Mouse (Mus musculus): Measurements from ENCODE around the gene Hist1h2af. TPM values are rescaled to one million over a fixed set of nuclear protein-coding genes. Genes with fewer than 3 reads are reported as not detected.

Hist1h2af gene
- total RNA-seq, 2 experiments from 2014 or later, result 3.0 TPM; not detected in 1

DNA sequence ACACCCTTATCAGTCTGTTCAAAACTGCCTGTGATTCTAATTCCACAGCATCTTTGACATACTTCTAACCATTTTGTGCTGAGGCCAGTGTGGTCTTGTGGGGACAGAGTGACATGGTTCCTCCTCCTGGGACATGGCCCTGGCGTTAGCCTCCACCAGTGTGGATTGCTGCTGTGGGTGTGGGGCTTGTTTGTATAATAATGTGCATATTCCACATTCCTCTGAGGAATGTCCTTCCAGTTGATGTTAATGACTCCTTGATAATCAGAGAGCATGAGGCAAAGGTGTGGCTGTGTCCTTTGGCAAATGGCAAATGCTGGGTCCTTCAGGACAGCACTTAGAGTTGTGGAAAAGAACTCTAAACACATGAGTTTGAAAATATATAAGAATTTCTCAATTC is 20.2 kb upstream of the Hist1h2af start:
- no peak for DNase-seq (ENCODE audit: low spot score in 2 of 2)

DNA sequence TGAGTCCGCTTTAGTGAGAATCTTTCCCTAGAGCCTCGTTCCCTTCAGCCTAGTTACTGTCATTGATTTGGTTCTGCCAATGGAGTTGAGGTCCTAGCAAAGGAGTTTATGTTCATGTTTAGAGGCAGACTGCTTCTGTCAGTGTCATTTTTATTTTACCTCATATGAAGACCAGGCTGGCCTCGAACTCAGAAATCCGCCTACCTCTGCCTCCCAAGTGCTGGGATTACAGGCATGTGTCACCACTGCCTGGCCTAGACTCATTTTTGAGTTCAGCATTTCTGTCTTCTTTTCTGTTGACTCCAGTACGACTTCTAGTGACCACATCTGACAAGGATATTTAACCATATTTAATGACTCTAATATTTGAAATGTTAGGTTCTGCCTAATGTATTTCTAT is 18.4 kb upstream of the Hist1h2af start:
- DNase-seq (ENCODE audit: low spot score in 2 of 2), result no peak

DNA sequence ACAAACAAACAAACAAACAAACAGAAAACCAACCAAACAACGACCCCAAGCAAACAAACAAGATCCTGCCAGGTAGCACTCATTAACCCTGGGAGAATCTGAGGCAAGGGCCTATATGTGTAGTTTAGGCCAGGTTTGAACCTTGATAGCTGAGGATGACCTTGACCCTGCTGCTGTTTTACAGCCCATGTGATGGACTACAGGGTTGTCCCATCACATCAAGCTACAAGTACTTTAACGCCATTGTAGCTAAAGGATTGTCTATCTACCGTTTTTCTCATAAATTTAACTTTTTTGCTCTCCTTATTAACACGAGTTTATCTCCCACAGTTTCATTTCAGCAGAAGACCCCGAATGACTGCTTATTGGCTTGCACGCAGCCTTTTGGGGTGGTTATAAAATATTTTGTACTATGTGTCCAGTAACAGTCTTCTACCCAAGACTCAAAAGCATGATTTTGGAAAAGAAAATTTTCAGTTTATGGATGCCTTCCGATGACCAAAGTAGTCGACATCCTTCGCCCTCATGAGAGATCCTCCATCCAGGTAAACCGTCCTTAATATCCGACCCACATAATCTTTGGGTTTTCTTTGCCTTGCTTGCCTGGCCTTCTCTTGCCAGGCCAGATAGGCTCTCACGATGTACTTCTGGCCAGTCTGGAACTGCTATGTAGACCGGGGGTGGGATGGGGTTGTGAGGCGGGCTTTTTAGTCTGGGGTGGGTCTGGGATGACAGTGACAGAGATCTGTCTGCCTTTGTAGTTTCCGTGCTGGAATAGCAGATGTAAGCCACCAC is 17.7 kb upstream of the Hist1h2af start:
- no peak for DNase-seq (ENCODE audit: low spot score in 2 of 2)

DNA sequence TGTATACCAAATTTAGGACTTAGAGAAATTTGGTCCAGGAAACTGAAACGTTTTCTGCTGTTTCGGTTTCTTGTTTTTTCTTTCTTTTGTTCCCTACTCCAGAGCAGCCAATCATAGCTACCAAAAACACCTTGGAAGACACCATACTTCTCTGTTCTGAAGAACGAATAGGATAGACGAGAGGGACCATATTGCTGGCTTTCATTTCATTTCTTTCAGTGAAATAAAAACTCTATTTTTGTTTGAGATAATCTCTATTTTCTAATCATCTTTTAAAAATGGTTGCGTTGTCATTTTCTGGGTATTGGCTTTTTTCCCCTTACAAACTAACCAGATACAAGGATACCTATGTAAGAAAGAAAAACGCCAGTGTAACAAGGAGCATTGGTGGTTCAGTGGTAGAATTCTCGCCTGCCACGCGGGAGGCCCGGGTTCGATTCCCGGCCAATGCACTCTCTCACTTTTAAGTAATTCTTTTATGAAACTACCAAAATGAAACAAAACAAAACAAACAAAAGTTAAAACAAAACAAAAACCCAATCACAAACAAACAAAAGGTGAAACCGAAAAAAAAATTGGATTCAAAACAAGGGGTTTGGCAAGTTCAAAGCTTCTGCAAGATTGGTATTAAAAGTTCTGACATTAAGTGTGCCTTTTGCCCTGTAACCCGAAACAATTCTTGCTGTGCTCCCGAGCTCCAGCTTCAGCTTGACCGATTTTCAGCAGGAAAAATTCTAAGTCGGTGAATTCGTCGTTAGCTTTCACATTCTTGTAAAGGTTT is 16.7 kb upstream of the Hist1h2af start:
- DNase-seq (ENCODE audit: low spot score in 2 of 2), result peak; percentile 49 to 89

DNA sequence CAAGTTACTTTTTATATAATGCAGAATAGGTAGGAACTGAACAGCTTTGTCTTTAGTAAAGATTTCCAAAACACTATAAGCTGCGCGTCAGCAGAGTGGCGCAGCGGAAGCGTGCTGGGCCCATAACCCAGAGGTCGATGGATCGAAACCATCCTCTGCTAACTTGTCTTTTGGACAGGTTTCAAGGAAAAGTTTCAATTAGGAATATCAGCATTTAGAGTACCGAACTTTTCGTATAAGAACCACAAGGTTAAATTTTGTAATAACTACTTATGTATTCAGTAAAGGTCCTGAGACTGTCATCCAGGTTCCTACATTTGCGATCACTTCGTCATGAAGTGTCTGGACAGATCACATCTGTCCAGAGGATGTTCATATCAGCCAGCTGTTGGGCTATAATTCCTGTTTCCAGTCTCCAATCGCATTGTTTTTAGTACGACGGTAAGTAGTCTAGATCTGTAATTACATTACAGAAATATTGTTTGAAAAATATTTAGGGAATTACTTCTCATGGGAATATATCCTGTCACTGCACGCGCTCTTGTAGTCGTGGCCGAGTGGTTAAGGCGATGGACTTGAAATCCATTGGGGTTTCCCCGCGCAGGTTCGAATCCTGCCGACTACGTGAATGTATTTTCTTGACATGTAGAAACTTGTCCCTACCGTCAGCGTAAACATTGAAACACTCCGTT is 16.0 kb upstream of the Hist1h2af start:
- DNase-seq (ENCODE audit: low spot score in 2 of 2), result peak; percentile 88 to 95

DNA sequence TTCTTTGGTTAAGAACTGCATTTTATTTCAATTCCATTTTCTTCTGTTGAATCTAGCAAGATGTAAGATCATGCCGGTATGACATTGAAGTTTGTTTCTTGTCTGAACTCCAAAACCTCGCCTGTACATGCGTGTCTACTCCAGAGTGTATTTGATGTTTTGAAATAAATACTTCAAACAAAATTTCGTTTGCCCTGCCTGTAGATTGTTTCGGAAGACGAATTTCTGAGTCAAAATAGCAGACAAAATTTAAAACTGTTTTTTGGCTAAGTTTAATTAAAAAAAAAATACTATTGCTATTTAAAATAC is 15.5 kb upstream of the Hist1h2af start:
- DNase-seq (ENCODE audit: low spot score in 2 of 2), result no peak

DNA sequence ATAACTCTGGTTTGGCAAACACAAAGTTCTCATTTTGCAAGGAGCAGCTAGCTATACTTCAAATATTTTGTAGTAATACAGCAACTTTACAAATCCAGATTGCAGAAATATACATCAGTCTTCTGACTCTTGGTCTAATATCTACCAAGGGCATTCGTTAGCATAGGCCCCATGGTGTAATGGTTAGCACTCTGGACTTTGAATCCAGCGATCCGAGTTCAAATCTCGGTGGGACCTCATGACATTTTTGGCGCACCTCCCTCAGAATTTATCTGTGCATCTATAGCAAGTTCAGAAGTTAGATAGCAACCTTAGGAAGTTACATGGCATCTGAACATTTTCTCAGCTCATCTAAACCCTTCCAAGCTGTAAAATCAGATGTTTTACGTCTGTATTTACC is 14.8 kb upstream of the Hist1h2af start:
- DNase-seq (ENCODE audit: low spot score in 2 of 2), result peak; percentile 72 to 95

DNA sequence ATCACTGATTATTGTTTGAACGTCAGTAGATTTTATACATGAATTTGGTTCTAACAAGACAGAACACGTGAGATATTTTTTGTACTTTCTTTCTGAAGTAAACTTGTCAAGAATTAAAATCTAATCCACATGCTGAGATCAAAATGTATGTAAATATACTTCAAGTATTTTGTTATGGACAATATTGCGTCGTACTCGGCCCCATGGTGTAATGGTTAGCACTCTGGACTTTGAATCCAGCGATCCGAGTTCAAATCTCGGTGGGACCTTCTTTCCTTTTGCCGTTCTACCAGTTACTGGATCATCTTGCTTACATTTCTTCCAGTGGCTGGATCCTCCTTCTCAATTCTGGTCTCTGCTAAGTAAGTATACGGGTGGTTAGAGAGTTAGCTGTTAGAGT is 14.3 kb upstream of the Hist1h2af start:
- DNase-seq (ENCODE audit: low spot score in 2 of 2), result peak; percentile 69 to 92

DNA sequence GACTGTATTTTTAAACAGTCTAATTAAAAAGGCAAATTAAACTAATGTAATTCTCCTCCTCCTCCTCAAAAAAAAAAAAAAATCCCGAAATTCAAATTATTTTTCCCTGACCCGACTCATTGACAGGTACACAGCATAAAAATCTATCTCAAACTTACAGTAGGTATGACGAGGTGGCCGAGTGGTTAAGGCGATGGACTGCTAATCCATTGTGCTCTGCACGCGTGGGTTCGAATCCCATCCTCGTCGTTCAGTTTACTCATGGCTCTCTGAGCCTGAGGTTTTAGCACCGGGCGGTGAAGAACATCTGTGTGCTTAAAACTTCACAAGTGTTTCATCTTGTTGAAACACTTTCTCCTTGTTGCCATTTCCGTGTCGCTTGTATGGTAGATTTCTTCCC is 12.0 kb upstream of the Hist1h2af start:
- peak; percentile 51 to 88 for DNase-seq (ENCODE audit: low spot score in 2 of 2)

DNA sequence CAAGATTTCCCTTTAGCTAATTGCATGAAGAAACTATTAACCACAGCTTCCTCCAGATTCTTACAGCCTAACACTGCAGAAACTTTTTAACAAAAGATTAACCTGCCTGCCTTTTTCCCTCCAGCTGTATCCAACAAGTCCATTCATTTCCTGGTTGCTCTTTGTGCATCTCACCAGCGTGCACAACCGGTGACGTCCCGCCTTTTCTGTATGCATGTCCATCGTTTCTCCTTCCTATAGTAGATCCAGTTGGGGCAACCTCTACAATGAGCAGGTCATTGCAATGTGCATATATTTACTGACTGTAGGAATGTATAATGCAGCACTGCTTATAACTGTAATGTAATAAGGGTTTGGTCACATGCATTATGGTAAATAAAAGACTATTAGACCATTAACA is 9.7 kb upstream of the Hist1h2af start:
- no peak for DNase-seq (ENCODE audit: low spot score in 2 of 2)

DNA sequence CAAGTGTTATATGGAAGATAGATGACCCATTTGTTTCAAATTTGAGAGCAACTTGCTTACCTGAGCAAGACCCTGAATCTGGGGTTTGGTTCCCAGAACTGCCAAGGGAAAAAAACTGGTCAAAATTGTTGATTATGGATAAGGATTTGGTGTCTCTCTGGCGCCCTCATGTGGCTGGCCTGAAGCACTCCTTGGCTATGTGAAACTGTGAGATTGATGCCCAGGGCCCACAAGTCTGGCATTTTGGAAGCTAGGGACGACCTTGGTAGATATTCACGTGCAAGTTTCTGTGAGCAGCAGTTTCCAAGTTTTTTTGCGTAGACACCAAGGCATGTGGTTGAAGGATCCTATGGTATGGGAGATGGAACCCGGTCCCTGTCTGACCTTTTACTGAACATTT is 9.1 kb upstream of the Hist1h2af start:
- DNase-seq (ENCODE audit: low spot score in 2 of 2), result peak; percentile 66 to 78

DNA sequence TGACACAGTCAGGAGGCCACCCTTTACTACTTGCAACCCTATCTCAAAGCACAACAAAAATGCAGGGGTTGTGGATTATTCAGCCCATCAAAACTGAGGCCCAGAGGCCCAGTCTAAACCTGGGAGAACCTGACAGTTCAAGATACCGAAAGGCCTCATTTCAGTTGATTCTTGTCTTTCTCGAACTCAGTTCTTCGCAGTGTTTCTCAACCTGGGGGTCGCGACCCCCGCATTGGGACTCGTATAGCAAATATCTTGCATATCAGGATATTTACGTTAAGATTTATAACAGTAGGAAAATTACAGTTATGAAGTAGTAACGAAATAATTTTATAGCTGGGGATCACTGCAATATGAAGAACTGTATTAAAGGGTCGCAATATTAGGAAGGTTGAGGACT is 7.8 kb upstream of the Hist1h2af start:
- no peak for DNase-seq (ENCODE audit: low spot score in 2 of 2)

DNA sequence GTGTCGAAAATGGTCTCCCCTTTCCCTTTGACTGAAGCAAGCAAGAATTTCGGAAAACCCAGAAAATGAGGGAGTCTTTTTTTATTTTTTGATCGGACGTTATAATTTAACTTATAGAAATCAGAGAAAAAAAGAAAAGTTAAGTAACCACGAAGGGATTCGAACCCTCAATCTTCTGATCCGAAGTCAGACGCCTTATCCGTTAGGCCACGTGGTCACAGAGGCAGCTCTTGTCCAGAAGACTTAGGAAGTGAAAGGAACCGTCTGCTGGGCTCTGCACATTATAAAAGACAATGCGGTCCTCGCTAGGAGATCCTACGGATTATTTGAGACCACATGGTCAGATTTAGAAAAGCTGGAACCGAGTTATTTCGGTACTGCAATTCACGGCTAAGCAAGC is 7.4 kb upstream of the Hist1h2af start:
- peak; percentile 87 to 97 for DNase-seq (ENCODE audit: low spot score in 2 of 2)

DNA sequence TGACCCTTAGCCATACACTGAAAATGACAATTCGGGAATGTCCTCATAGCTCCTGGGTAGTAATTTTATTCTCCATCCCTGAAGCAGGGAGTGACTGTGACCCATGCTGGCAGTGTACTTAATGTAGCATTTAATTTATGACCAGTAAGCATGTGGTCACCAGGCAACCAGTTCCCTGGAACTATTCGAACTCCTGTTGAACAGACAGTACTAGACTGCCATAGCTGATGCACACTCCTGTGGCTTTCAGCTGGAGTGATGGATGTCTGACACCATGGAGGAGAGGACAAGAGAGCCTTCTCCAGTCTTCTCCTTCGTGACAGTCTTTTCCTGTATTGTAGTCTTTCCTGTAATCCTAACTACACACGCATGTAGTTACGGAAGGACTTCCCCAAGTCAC is 4.7 kb upstream of the Hist1h2af start:
- no peak for DNase-seq (ENCODE audit: low spot score in 2 of 2)

DNA sequence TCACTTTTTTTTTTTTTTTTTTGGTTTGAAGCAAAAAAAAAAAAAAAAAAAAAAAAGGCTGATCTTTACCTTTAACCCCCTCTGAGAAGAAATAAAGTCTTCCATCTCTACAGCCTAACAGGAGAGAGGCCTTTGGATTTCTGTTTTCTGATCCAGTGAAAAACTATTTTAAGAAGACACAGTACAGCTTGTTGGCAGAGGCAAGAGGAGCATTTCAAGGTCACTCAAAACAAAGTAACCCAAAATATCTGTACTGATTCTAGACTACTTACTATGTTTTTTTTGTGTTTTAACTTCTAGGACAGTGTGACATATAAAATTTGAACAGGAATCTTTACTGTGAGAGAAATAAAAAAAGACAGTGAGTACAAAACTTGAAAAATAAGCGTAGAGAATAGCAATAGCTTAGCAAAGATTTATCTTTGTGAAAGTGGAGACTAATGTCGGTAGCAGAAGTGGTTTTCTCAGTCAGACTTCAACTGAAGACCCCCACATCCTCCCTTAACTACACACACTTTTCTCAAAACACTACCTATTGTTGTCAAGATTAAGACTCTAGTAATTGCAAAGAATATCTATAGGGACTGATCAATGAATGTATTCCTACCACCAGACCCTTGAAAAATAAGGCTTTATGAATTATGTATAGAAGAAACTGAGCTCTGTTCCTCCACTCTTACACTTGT is 4.1 kb upstream of the Hist1h2af start:
- no peak for DNase-seq (ENCODE audit: low spot score in 2 of 2)

DNA sequence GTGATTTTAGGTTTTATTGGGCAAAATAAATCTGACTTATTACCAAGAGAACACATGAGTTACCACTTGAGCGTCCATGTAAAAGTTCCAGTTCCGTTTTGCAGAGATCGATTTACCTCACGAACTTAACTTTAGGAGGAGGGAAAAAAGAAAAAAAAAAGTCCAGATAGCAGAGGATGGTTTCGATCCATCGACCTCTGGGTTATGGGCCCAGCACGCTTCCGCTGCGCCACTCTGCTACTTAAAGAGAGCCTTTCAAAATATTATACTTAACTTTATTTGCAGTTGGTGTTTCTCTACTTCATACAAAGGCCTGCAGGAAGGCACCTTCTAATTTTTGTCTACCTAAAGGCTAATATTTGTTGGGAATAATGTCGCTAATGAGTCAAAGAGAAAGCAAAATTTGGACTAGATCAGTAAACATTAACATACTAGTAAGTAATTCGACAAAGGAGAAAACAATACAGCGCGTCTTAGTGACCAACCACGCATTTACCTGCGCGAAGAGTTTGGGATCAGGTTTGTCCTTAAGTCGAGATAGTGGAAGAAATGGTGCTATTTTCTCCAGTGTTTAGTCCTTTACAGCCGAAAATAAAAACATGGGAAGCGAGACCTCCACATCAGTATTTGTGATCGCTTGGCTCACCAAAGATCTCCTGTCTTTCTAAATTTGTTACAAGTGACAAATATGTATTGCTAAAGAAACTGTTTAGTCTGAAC is 3.4 kb upstream of the Hist1h2af start:
- DNase-seq (ENCODE audit: low spot score in 2 of 2), result peak; percentile 62 to 90

DNA sequence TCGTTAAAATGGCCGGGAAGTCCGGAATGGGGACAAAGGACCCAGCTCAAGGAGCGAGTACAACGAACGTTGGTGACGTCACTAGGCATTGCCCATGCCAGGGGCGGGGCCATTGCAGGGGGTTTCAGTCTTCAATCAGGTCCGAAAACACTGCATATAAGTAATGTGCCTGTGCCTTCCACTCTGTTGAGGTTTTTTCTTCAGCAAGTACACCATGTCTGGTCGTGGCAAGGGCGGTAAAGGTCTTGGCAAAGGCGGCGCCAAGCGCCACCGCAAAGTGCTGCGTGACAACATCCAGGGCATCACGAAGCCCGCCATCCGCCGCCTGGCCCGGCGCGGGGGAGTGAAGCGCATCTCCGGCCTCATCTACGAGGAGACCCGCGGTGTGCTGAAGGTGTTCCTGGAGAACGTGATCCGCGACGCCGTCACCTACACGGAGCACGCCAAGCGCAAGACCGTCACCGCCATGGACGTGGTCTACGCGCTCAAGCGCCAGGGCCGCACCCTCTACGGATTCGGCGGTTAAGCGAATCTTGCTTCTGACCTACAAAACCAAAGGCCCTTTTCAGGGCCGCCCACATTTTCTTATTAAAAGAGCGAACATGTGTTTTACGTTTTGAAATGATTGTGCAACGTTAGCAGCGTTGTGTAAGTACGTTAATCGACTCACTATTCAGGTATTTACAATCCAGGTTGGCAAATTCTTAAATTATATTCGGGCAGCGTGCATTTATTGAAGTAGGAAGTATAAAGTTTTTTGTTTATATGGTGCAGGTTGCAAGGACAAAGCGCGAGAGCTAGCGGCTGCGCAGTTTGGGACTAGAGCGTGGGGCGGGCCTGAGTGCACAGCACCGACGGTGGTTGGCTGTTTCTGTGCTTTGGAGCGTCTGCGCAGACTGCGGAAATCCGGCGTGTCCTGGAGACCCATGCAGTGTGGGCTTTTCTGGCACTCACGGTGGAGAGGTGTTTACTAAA is 2.5 kb upstream of the Hist1h2af start, which contains the start of gene Hist1h4h:
Gene Hist1h4h, plus strand, starts transcription at position 150 of the 975 bp plus-strand sequence.
- peak; percentile 97 to 99 for DNase-seq (ENCODE audit: low spot score in 2 of 2)

DNA sequence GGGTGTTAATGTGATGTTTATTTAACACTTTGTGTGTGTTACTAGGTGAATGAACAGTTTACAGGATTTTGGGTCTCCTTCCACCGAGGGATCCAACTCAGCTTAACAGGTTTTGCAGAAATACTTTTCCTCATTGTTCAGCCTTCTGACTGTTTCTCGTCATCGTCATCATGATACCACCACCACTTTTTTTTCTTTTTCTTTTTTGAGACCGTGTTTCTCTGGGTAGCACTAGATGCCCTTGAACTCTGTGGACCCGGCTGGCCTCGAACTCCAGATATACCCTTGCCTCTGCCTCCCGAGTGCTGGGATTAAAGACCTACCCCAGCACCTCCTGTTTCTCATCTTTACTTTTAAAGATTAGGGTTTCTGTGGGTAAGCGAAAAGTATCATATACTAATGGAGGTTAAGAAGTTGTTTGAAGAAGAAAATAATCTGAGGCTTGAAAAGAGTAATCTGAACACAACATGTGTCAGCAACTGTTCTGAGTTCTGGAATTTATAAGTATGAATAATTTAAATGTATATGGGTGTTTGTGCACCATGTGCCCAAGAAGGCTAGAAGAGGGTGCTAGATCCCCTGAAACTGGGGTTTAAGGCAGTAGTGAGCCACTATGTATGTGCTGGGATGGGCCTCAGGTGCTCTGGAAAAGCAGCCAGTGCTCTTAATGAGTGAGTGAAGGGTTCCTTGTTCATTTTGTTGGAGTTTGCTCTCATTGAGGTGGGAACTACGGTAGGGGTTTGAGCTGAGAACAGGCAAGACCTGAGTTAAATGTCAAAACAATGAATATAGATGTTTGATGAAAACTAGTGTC is 1.2 kb upstream of the Hist1h2af start:
- no peak for DNase-seq (ENCODE audit: low spot score in 2 of 2)

Measured in layer of hippocampus, adult 18-20 months (tissue).